Mouse (Mus musculus) spleen, adult 2 months (tissue): ENCODE data around the gene Rgs8.

ENCODE experiments used
- CTCF ChIP-seq: fragments of 200-500 bp; IDR thresholded peaks from 2 replicates; pipeline ENCODE4 v1.5.1; 2011; ENCODE audit warnings: mild to moderate bottlenecking, inconsistent platforms; ENCODE audit not compliant: insufficient read depth, insufficient read length, insufficient replicate concordance; ENCODE audit errors: extremely low read depth
- POLR2A ChIP-seq: fragments of 200-500 bp; IDR thresholded peaks from 2 replicates; pipeline ENCODE4 v1.6.1; 2011; ENCODE audit warnings: low read depth, low read length, inconsistent platforms

DNA sequence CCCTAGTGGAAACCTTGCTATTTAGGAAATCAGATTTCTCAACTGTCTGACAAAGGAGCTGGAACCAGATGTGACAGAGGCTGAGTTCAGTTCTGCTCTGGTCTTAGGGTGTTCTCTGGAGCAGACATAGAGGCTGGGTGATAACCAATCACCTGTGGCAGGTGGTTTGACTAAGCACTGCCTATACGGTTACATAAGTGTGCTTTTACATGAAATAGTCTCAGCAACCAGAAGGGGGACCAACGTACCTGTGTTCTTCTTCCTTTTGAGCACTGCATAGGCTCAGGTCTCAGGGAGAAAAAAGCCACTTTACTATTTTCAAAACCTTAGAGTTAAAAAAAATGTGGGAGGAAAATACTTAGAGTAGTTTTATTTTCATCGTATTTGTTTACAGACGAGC is 22.8 kb downstream of the Rgs8 start:
- no peak for TF ChIP-seq CTCF
- TF ChIP-seq POLR2A, result no peak
